ENCODE assay signal across 37 mouse cellular contexts in the genomic region with DNA sequence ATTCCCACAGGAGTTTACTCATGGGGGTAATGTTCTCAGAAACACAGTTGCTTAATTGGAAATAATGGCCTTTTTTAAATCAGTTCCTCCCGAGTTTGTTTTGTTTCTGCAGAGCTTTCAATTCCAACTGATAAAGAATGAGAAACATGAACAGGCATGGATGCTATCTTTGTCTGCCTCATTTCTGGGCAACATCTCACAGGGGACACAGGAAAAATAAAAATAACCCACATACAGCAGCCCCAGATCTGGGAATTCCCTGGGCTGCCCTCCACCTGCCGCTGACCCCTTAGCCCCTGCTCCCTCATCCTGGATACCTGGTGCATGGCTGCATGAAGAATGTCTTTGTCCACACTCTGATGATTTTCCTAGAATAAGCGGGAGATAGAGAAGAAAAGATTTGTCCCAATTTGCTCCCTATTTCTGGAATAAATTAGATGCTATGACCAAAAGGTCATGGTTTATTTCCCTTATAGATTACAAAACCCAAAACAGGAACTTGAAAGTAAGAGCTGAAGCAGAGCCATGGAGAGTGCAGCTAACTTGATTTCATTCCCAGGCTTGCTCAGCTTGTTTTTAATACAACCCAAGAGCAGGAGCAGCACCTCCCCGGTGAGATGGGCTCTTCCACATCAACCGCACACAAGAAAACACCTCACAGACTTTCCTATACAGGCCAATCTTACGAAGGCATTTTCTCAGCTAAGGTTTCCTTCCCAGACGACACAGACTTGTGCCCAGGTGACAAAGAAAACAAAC. TPM values are rescaled to one million over a fixed set of nuclear protein-coding genes. Genes with fewer than 3 reads are reported as not detected.
DNase-seq lines count a peak whose midpoint lies in the region; ATAC-seq lines count a peak whose summit lies in the region.
"Had no signal": no experiment of that assay in that cellular context is flagged by ENCODE, and none has a peak within 500 bp of the region (broad histone marks: within the 10 kb centered on the region; RNA-seq: fewer than 3 reads in every experiment).

No protein-coding gene starts in this region.

- WGBS in forebrain, embryonic 14.5 days: 80% methylated on average over 7 of the region's 7 CpGs

- intact Hi-C loops in left cerebral cortex, postnatal 25 days (cut with DNase I): loop anchor here (5.0 to 10.0 kb wide), 2 partner anchors 37 to 275 kb away; a partner anchor contains a TSS

- H3K27ac ChIP-seq in forebrain, embryonic 14.5 days (ENCODE audit: low read depth, low read length): no peak overlapping the region
- H3K27ac ChIP-seq: embryonic facial prominence, embryonic 10.5 days; embryonic facial prominence, embryonic 13.5 days; forebrain, embryonic 13.5 days; gastrocnemius, adult 2 months; hindbrain, embryonic 13.5 days; hindbrain, postnatal 0 days had no signal

- H3K9me3 ChIP-seq in forebrain, embryonic 14.5 days (replicated peaks; ENCODE audit: control insufficient read depth, low read length): no peaks in the 10 kb centered on the region
- H3K9me3 ChIP-seq: embryonic facial prominence, embryonic 10.5 days; embryonic facial prominence, embryonic 13.5 days; forebrain, embryonic 13.5 days; hindbrain, embryonic 13.5 days had no signal

- 0 out of 2 replicates have a peak, but pooled peaks have one; percentile 30 for ATAC-seq in common myeloid progenitor, adult 5-6 weeks (replicated peaks; ENCODE audit: low read depth, poor library complexity, severe bottlenecking)
- ATAC-seq in megakaryocyte progenitor cell, adult 5-6 weeks (replicated peaks; ENCODE audit: poor library complexity): peak; percentile 40; the same call in 1 of the 2 replicates
- ATAC-seq in forebrain, embryonic 14.5 days: no peak
- ATAC-seq: forebrain, embryonic 13.5 days; forebrain, postnatal 0 days; hindbrain, postnatal 0 days; inflammation-experienced regulatory T-cells, adult 6 months; intestine, embryonic 16.5 days had no signal

- DNase-seq in heart, adult 11 months: peak; percentile 83
- no peak for DNase-seq in heart, adult 18-20 months
- DNase-seq in A20 (ENCODE audit: low read depth, low spot score): peak; percentile 76
- no peak for DNase-seq in forebrain, embryonic 14.5 days (ENCODE audit: low spot score)
- DNase-seq in left cerebral cortex, postnatal 25 days (ENCODE audit: low spot score in 2 of 2): no peak
- DNase-seq in natural killer cell, adult 2 months (ENCODE audit: low spot score in 2 of 2): no peak
- DNase-seq: adrenal gland, adult 2 months; adrenal gland, postnatal 25 days; B cell, adult 2 months; cerebellum, adult 11 months; cerebellum, adult 2 months; cerebellum, adult 9-11 months; cerebellum, postnatal 25 days; embryo, embryonic 11 days; forebrain, postnatal 0 days; gastrocnemius, adult 2 months; gastrocnemius, postnatal 14 days had no signal

- H3K27me3 ChIP-seq in forebrain, embryonic 14.5 days (replicated peaks; ENCODE audit: control insufficient read depth, insufficient read depth, low read length): no peaks in the 10 kb centered on the region
- H3K27me3 ChIP-seq: embryonic facial prominence, embryonic 13.5 days; forebrain, embryonic 13.5 days; hindbrain, embryonic 13.5 days had no signal

- H3K9ac ChIP-seq in forebrain, embryonic 14.5 days (ENCODE audit: low read length): no peak overlapping the region
- H3K9ac ChIP-seq: embryonic facial prominence, embryonic 13.5 days; forebrain, embryonic 13.5 days; forebrain, postnatal 0 days; hindbrain, embryonic 13.5 days had no signal

- no peaks in the 10 kb centered on the region for H3K4me1 ChIP-seq in forebrain, embryonic 14.5 days (ENCODE audit: control insufficient read depth, insufficient read depth, low read length)
- H3K4me1 ChIP-seq: embryonic facial prominence, embryonic 13.5 days; forebrain, embryonic 13.5 days; hindbrain, embryonic 13.5 days had no signal

- no peaks in the 10 kb centered on the region for H3K36me3 ChIP-seq in forebrain, embryonic 14.5 days (ENCODE audit: control insufficient read depth, insufficient read depth, low read length)
- H3K36me3 ChIP-seq: embryonic facial prominence, embryonic 10.5 days; embryonic facial prominence, embryonic 13.5 days; hindbrain, embryonic 13.5 days had no signal

- no peak overlapping the region for H3K4me3 ChIP-seq in forebrain, embryonic 14.5 days (ENCODE audit: low read depth, low read length)
- H3K4me3 ChIP-seq: embryonic facial prominence, embryonic 10.5 days; embryonic facial prominence, embryonic 13.5 days; erythroblast, embryonic 14.5 days; forebrain, embryonic 13.5 days; gastrocnemius, adult 2 months; hindbrain, embryonic 13.5 days had no signal

- H3K4me2 ChIP-seq in forebrain, embryonic 14.5 days (ENCODE audit: low read length): no peak overlapping the region
- H3K4me2 ChIP-seq: embryonic facial prominence, embryonic 13.5 days; forebrain, embryonic 13.5 days; heart, embryonic 11.5 days; hindbrain, embryonic 13.5 days had no signal

RNA-seq across cellular contexts. Expression of a gene that starts 16.1 kb away (rescaled TPM):
- total RNA-seq in heart, adult 18-20 months (2021): not detected
- not detected in 2 replicates for total RNA-seq in common myeloid progenitor, adult 5-6 weeks (2017)
- total RNA-seq in megakaryocyte progenitor cell, adult 5-6 weeks (2015): not detected in 2 replicates
- not detected in 2 replicates for total RNA-seq in megakaryocyte progenitor cell, adult 5-6 weeks (2017)
- not detected in 2 replicates for polyA plus RNA-seq in forebrain, embryonic 14.5 days (2014; fragmentation: Nextera tagmentation; extraction: Ambion mirVana)
- total RNA-seq in left cerebral cortex, postnatal 25 days (2021): not detected
- total RNA-seq: adrenal gland, postnatal 25 days; forebrain, postnatal 0 days; gastrocnemius, adult 2 months; gastrocnemius, postnatal 14 days; hematopoietic stem cell, adult 5-6 weeks; MEL had no signal
- polyA plus RNA-seq: adrenal gland, adult 2 months; embryonic facial prominence, embryonic 10.5 days; embryonic facial prominence, embryonic 13.5 days; erythroblast, embryonic 14.5 days; inflammation-experienced regulatory T-cells, adult 6 months had no signal

RNA-seq across cellular contexts. Expression of a gene that starts 27.1 kb away (rescaled TPM):
- total RNA-seq in heart, adult 18-20 months (2021): under 1 TPM; 0.85 to 0.94 TPM
- 117 and 140 TPM in 2 replicates for total RNA-seq in common myeloid progenitor, adult 5-6 weeks (2017)
- 726 and 820 TPM in 2 replicates for total RNA-seq in megakaryocyte progenitor cell, adult 5-6 weeks (2015)
- 640 and 745 TPM in 2 replicates for total RNA-seq in megakaryocyte progenitor cell, adult 5-6 weeks (2017)
- 0.18 and 0.27 TPM in 2 replicates for polyA plus RNA-seq in forebrain, embryonic 14.5 days (2014; fragmentation: Nextera tagmentation; extraction: Ambion mirVana)
- under 1 TPM in 1 of 2 experiments, not detected in 1; 0.28 TPM for total RNA-seq in left cerebral cortex, postnatal 25 days (2021)
- total RNA-seq: hindbrain, postnatal 0 days; MEL had no signal
- polyA plus RNA-seq: erythroblast, embryonic 14.5 days had no signal

RNA-seq across cellular contexts. Expression of a gene that starts 27.5 kb away (rescaled TPM):
- total RNA-seq in heart, adult 18-20 months (2021): 1 to 10 TPM; 1.0 to 1.2 TPM
- total RNA-seq in common myeloid progenitor, adult 5-6 weeks (2017): 2.4 and 5.3 TPM in 2 replicates
- 0.17 and 0.22 TPM in 2 replicates for total RNA-seq in megakaryocyte progenitor cell, adult 5-6 weeks (2015)
- 0.17 and 0.42 TPM in 2 replicates for total RNA-seq in megakaryocyte progenitor cell, adult 5-6 weeks (2017)
- polyA plus RNA-seq in forebrain, embryonic 14.5 days (2014; fragmentation: Nextera tagmentation; extraction: Ambion mirVana): 1.6 and 2.0 TPM in 2 replicates
- total RNA-seq in left cerebral cortex, postnatal 25 days (2021): not detected
- total RNA-seq: MEL had no signal
- polyA plus RNA-seq: erythroblast, embryonic 14.5 days; frontal cortex, adult 2 months had no signal

RNA-seq across cellular contexts. Expression of a gene that starts 38.0 kb away (rescaled TPM):
- not detected for total RNA-seq in heart, adult 18-20 months (2021)
- 0.14 TPM in 1 of 2 replicates, not detected in the other for total RNA-seq in common myeloid progenitor, adult 5-6 weeks (2017)
- total RNA-seq in megakaryocyte progenitor cell, adult 5-6 weeks (2015): 0.42 TPM in 1 of 2 replicates, not detected in the other
- total RNA-seq in megakaryocyte progenitor cell, adult 5-6 weeks (2017): 0.34 TPM in 1 of 2 replicates, not detected in the other
- not detected in 2 replicates for polyA plus RNA-seq in forebrain, embryonic 14.5 days (2014; fragmentation: Nextera tagmentation; extraction: Ambion mirVana)
- total RNA-seq in left cerebral cortex, postnatal 25 days (2021): not detected
- total RNA-seq: adrenal gland, adult 2 months; adrenal gland, postnatal 25 days; forebrain, postnatal 0 days; gastrocnemius, adult 2 months; gastrocnemius, postnatal 14 days; gastrocnemius, postnatal 4 days; heart, adult 8-10 months; heart, postnatal 25 days; hematopoietic stem cell, adult 5-6 weeks; hindbrain, postnatal 0 days; MEL had no signal
- polyA plus RNA-seq: adrenal gland, adult 2 months; cerebellum, adult 2 months; cortical plate, adult 2 months; embryonic facial prominence, embryonic 10.5 days; erythroblast, embryonic 14.5 days; forebrain, embryonic 13.5 days; forebrain, postnatal 0 days; frontal cortex, adult 2 months; heart, embryonic 11.5 days; heart, embryonic 14.5 days; heart, postnatal 0 days; hindbrain, embryonic 13.5 days; hindbrain, postnatal 0 days; inflammation-experienced regulatory T-cells, adult 6 months; intestine, embryonic 16.5 days had no signal

RNA-seq across cellular contexts. Expression of a gene that starts 39.1 kb away (rescaled TPM):
- under 1 TPM in 1 of 2 experiments, not detected in 1; 0.62 TPM for total RNA-seq in heart, adult 18-20 months (2021)
- 1.8 and 6.7 TPM in 2 replicates for total RNA-seq in common myeloid progenitor, adult 5-6 weeks (2017)
- 5.2 and 6.3 TPM in 2 replicates for total RNA-seq in megakaryocyte progenitor cell, adult 5-6 weeks (2015)
- total RNA-seq in megakaryocyte progenitor cell, adult 5-6 weeks (2017): 2.0 and 3.4 TPM in 2 replicates
- polyA plus RNA-seq in forebrain, embryonic 14.5 days (2014; fragmentation: Nextera tagmentation; extraction: Ambion mirVana): 0.10 and 0.19 TPM in 2 replicates
- not detected for total RNA-seq in left cerebral cortex, postnatal 25 days (2021)
- total RNA-seq: gastrocnemius, adult 2 months; gastrocnemius, postnatal 14 days; gastrocnemius, postnatal 4 days; hindbrain, postnatal 0 days; MEL had no signal
- polyA plus RNA-seq: cerebellum, adult 2 months; cortical plate, adult 2 months; erythroblast, embryonic 14.5 days; forebrain, postnatal 0 days; frontal cortex, adult 2 months; inflammation-experienced regulatory T-cells, adult 6 months had no signal

Comparison
In these comparisons a context has a peak if more than half of its experiments do, and no peak if none do; other contexts are left out.
1. DNase-seq: peak in heart, adult 11 months (single experiment) and A20 (single experiment); none in heart, adult 18-20 months (0 of 2), forebrain, embryonic 14.5 days (single experiment), left cerebral cortex, postnatal 25 days (0 of 2) and natural killer cell, adult 2 months (0 of 2).
2. RNA of a gene that starts 27.1 kb away (total RNA-seq): 640 to 820 TPM in megakaryocyte progenitor cell, adult 5-6 weeks and 117 to 140 TPM in common myeloid progenitor, adult 5-6 weeks; 0.85 to 0.94 TPM in heart, adult 18-20 months and 0.28 TPM in left cerebral cortex, postnatal 25 days; every median in the first group is over 10 times any median in the second.